Mouse (Mus musculus) small intestine, adult 2 months (tissue): ENCODE measurements around the gene Ank. TPM values are rescaled to one million over a fixed set of nuclear protein-coding genes. Genes with fewer than 3 reads are reported as not detected.

Experiments used
- H3K27ac ChIP-seq: fragments of 200-500 bp; 2 replicates; pipeline ENCODE4 v1.5.1; 2012; ENCODE audit warnings: low read depth, low read length, control low read depth, inconsistent platforms; ENCODE audit not compliant: insufficient read depth
- H3K27me3 ChIP-seq: fragments of 200-500 bp; 2 replicates; pipeline ENCODE4 v1.6.1; 2012; ENCODE audit warnings: mild to moderate bottlenecking, moderate library complexity, low read length, inconsistent platforms; ENCODE audit not compliant: control insufficient read depth, insufficient read depth
- H3K36me3 ChIP-seq: fragments of 200-500 bp; 2 replicates; pipeline ENCODE4 v1.6.1; 2012; ENCODE audit warnings: mild to moderate bottlenecking, low read length, control low read depth, inconsistent platforms; ENCODE audit not compliant: control insufficient read depth, insufficient read depth
- H3K4me1 ChIP-seq: fragments of 200-500 bp; 2 replicates; pipeline ENCODE4 v1.6.1; 2012; ENCODE audit warnings: low read length, inconsistent platforms, mixed read lengths; ENCODE audit not compliant: control insufficient read depth, insufficient read depth, insufficient read length
- H3K4me3 ChIP-seq: fragments of 200-500 bp; 2 replicates; pipeline ENCODE4 v1.5.1; 2012; ENCODE audit warnings: low read depth, mild to moderate bottlenecking, control low read depth, inconsistent platforms, low read length, moderate library complexity
- CTCF ChIP-seq: fragments of 200-500 bp; IDR thresholded peaks from 2 replicates; pipeline ENCODE4 v1.5.1; 2012; ENCODE audit warnings: low read depth, mild to moderate bottlenecking, control low read depth, inconsistent platforms, low read length, moderate library complexity, mixed read lengths; ENCODE audit not compliant: insufficient replicate concordance, insufficient read length; ENCODE audit errors: extremely low read depth
- POLR2A ChIP-seq: fragments of 200-500 bp; IDR thresholded peaks from 2 replicates; pipeline ENCODE4 v1.6.1; 2012; ENCODE audit warnings: low read depth, mild to moderate bottlenecking, control low read depth, inconsistent platforms, low read length, moderate library complexity
- WGBS: fragments of 180-500 bp; shearing (Covaris S2); methylation state at CpG from one replicate; pipeline ENCODE4 v1.1.7; 2018; 5-methylcytosine and 5-hydroxymethylcytosine counted together
- polyA plus RNA-seq: library from polyadenylated mRNA; depleted of rRNA; stranded (reverse); fragments of >200 nt; gene quantifications from 2 replicates; pipeline ENCODE4 v1.2.3, GENCODE M21; 2012; rRNA removed

The Ank gene
- polyA plus RNA-seq, result 29.3 and 40.6 TPM in 2 replicates

DNA sequence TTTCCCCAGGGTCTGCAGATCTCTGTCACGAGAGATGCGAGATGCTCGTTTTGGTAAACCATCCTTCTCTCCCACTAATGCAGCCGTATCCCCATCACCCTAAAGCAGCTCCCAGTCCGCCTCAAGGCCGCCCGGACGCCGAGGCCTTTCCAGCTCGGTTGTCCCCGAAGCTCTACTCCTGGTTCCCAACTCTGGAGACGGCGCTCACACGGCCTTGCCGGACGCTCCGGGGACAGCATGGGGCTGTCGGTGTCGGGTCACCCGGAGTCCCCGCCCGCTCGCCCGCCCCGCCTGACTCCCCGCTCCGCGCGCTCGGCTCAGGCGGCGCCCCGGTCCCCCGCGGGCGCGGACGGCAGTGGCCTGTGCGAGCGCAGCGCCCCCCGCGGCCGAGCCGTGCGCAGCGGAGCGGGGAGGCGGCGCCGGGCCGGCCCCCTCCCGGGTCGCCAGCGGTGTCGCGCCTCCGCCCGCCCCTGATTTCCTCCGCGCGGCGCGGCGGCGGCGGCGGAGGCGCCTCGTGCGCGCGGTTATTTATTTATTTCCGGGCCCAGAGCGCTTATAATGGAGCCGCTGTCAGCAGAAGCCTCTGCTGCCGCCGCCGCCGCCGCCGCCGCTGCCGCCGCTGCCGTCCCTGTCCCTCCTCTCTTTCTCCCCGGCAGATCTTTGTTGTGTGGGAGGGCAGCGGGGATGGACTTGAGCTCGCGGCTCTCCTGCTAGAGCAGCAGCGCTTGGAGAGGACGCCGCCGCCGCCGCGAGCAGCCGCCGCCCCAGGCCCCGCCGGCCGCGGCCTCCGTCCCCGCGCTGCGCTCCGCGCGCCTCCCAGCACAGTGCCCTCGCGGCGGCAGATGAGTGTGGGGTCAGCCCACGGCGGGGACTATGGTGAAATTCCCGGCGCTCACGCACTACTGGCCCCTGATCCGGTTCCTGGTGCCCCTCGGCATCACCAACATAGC lies at the start of gene Ank:
TSS of gene Ank (plus strand) at position 547 of the 950 bp plus-strand sequence.
- H3K27ac ChIP-seq, result peak within 1 kb of the TSS; percentile 59
- under 1% methylated on average over 106 of the region's 120 CpGs for WGBS
- H3K4me1 ChIP-seq, result peaks cover 5% of the 10 kb centered on the region; the same call in 1 of the 2 replicates
- no peaks in the 10 kb centered on the region for H3K27me3 ChIP-seq
- TF ChIP-seq CTCF, result peak; percentile 36; the same call in 1 of the 2 replicates
- no peak for TF ChIP-seq POLR2A
- peak within 1 kb of the TSS; percentile 95 for H3K4me3 ChIP-seq
- no peaks in the 10 kb centered on the region for H3K36me3 ChIP-seq

DNA sequence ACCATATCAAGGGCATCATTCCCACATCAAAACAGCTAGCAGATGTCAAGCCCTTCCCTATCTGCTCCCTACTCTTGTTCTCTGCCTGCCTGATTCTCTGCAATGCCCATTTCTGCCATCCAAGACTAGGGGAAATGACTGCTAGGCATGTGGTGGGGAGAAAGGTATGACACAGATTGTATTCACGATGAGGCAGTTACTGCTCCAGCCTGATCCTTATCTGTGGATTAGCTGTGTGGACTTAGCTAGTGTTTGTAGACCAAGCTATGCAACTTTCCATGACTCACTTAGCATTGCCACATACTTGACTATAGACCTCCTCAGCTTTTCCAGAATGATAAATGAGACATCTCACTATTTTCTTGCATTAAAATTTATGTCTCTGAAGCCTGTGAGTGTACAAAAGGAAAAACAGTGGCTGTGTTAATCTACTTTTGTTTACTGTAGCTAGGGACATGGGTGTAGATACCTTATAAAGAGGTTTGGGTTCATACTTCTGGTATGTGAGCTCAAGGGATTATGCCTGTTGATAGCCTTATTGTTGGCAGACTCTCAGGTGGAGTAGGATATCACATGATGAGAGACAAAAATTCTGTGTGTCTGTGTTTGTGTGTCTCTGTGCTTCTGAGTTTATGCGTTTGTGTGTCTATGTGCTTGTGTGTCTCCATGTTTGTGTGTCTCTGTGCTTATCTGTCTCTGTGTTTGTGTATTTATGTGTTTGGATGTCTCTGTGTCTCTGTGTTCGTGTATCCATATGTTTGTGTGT lies 47.7 kb upstream of the Ank start:
- WGBS, result 73% methylated on average over 3 of the region's 3 CpGs
- no peaks in the 10 kb centered on the region for H3K4me1 ChIP-seq

DNA sequence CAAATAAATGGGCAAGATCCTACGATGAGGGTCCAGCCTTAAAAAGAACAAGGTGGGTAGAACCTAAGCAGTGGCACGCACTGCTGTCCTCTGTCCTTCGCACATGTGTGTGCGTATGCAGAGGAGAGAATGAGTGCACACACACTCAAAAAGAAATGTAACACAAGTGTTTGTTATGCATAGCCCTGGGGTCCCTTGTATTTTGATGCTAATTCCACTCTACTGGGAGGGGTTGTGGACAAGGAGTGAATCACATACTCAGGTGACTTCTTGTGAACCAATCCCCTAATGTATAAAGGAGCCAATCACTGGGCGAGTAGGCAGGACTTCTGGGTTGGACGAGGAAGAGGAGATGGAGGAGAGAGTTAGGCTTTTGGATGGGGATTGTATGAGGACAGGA lies 44.9 kb upstream of the Ank start:
- TF ChIP-seq CTCF, result no peak
- TF ChIP-seq POLR2A, result no peak
- no peak overlapping the region for H3K27ac ChIP-seq
- WGBS, result 91% methylated on average over 6 of the region's 6 CpGs
- no peaks in the 10 kb centered on the region for H3K27me3 ChIP-seq
- H3K4me1 ChIP-seq, result no peaks in the 10 kb centered on the region
- H3K4me3 ChIP-seq, result no peak overlapping the region
- H3K36me3 ChIP-seq, result no peaks in the 10 kb centered on the region

More for the DNA sequence above, 47.7 kb upstream of the Ank start:
- no peaks in the 10 kb centered on the region for H3K36me3 ChIP-seq
- no peak overlapping the region for H3K27ac ChIP-seq
- no peaks in the 10 kb centered on the region for H3K27me3 ChIP-seq
- TF ChIP-seq CTCF (no peak), POLR2A (no peak)
- no peak overlapping the region for H3K4me3 ChIP-seq

DNA sequence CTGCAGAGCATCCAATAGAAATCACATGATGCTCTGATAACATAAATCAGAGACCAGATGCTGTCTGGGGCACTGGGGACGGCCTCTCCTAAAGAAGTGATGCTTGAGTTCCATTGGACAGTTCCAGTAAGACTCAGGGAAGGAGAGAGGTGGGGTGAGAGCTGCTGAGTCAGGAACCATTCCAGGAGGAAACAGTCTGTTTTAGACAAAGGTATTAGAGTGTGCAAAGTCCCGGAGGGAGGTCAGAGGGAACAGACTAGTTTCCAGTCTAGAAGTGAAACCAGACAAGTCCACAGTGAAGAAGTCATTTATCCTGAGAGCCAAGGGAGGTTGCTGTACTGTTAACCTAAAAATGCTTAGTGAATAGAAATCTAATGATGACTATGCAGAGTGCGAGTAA lies 38.9 kb upstream of the Ank start:
- Histone ChIP-seq H3K4me3 (no peak overlapping the region), H3K27me3 (no peaks in the 10 kb centered on the region), H3K27ac (no peak overlapping the region), H3K36me3 (no peaks in the 10 kb centered on the region), H3K4me1 (peaks cover 3% of the 10 kb centered on the region)
- WGBS, result 55% methylated on average over 3 of the region's 3 CpGs
- TF ChIP-seq CTCF, result no peak

DNA sequence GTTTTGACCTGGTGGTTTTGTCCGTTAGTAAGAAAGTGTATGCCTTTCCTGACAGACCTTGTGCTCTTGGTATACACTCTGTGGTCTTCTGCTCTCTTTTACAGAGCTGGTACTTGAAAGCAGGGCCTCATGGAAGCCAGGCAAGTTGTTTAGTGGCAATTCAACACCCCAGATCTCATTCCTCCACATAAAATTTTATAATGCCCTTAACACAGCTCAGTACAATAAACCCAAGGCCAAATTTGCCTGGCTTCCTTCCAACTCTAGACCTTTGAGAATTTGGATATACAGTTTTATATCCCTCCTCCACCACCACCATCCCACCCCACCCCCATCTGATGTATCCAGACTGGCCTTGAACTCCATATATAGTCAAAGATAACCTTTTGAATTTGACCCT lies 36.2 kb upstream of the Ank start:
- Histone ChIP-seq H3K4me3 (no peak overlapping the region), H3K27me3 (no peaks in the 10 kb centered on the region), H3K36me3 (no peaks in the 10 kb centered on the region), H3K4me1 (peaks cover 11% of the 10 kb centered on the region), H3K27ac (no peak overlapping the region)
- WGBS, result 71% methylated on average over 1 of the region's 1 CpGs
- TF ChIP-seq CTCF, result no peak
- no peak for TF ChIP-seq POLR2A

DNA sequence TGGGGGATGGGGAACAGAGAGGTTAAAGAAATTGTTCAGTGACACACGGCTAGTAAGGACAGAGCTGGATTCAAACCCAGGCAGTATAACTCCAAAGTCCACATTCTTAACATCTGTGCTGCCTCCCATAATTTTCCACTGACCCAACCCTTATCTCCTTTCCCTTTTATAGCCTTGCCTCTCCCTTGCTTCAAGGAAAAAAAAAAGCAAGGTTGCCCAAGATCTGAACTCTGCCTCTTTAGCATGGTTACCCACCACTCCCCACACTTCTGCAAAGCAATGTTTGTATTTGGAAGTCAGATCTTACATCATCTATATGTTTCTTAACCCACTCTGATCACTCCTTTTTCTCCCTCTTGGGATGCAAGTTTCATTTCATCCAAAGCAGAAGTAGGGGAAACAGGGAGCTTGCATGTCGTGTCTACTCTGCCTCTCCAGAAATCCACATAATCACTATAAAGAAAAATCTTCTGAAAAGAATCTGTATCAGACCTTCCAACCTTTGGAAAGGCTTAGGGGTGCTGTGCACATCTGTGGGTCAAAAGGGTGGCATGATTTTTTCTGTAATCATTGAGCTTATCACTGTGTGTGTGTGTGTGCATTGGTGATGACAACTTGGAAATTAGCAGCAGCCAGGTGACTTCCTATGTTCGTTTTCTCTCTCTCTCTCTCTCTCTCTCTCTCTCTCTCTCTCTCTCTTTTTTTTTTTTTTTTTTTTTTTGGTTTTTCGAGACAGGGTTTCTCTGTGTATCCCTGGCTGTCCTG lies 33.4 kb upstream of the Ank start:
- no peaks in the 10 kb centered on the region for H3K36me3 ChIP-seq
- WGBS, result 31% methylated on average over 4 of the region's 4 CpGs
- H3K27me3 ChIP-seq, result no peaks in the 10 kb centered on the region
- H3K4me1 ChIP-seq, result peaks cover 14% of the 10 kb centered on the region
- TF ChIP-seq CTCF, result no peak
- TF ChIP-seq POLR2A, result no peak
- H3K27ac ChIP-seq, result peak overlapping the region; percentile 84
- H3K4me3 ChIP-seq, result no peak overlapping the region
